Mouse (Mus musculus): ENCODE measurements around the gene Tbc1d1.
"Not testable (repeated sequence)": the region's sequence is repeated elsewhere in the genome, so short reads cannot be mapped to it uniquely, and the experiment has no call there.

The Tbc1d1 gene

GRCm38 (mm10) chr5:64351968-64352367 lies 195.9 kb downstream of the Tbc1d1 start:
- no peak for DNase-seq (ENCODE audit: inconsistent ontology term)

- DNase-seq (ENCODE audit: inconsistent ontology term): no peak
These were observed 202.8 kb downstream of the Tbc1d1 start for GRCm38 (mm10) chr5:64358639-64359584.

- DNase-seq (ENCODE audit: inconsistent ontology term): peak; percentile 52
These were observed 204.2 kb downstream of the Tbc1d1 start for GRCm38 (mm10) chr5:64360147-64360875.

- DNase-seq (ENCODE audit: inconsistent ontology term): not testable (repeated sequence)
These were observed 204.8 kb downstream of the Tbc1d1 start for GRCm38 (mm10) chr5:64360876-64361268.

GRCm38 (mm10) chr5:64363859-64364406 lies 207.8 kb downstream of the Tbc1d1 start:
- DNase-seq (ENCODE audit: inconsistent ontology term): no peak

GRCm38 (mm10) chr5:64364432-64365125 lies 208.5 kb downstream of the Tbc1d1 start:
- DNase-seq (ENCODE audit: inconsistent ontology term): no peak

GRCm38 (mm10) chr5:64365187-64366066 lies 209.3 kb downstream of the Tbc1d1 start:
- DNase-seq (ENCODE audit: inconsistent ontology term): peak; percentile 78

- DNase-seq (ENCODE audit: inconsistent ontology term): no peak
These were observed 210.0 kb downstream of the Tbc1d1 start for GRCm38 (mm10) chr5:64366113-64366512.

GRCm38 (mm10) chr5:64367426-64367825 lies 211.3 kb downstream of the Tbc1d1 start:
- peak; percentile 72 for DNase-seq (ENCODE audit: inconsistent ontology term)

- DNase-seq (ENCODE audit: inconsistent ontology term): peak; percentile 77
These were observed 215.3 kb downstream of the Tbc1d1 start for GRCm38 (mm10) chr5:64371331-64371831.

GRCm38 (mm10) chr5:64372292-64372961 lies 216.3 kb downstream of the Tbc1d1 start:
- no peak for DNase-seq (ENCODE audit: inconsistent ontology term)

- no peak for DNase-seq (ENCODE audit: inconsistent ontology term)
These were observed 217.6 kb downstream of the Tbc1d1 start for GRCm38 (mm10) chr5:64373695-64374094.

- no peak for DNase-seq (ENCODE audit: inconsistent ontology term)
These were observed 219.7 kb downstream of the Tbc1d1 start for GRCm38 (mm10) chr5:64375851-64376250.

- DNase-seq (ENCODE audit: inconsistent ontology term): no peak
These were observed 220.4 kb downstream of the Tbc1d1 start for GRCm38 (mm10) chr5:64376466-64376865.

GRCm38 (mm10) chr5:64377705-64378104 lies 221.6 kb downstream of the Tbc1d1 start:
- DNase-seq (ENCODE audit: inconsistent ontology term): no peak

- DNase-seq (ENCODE audit: inconsistent ontology term): no peak
These were observed 222.6 kb downstream of the Tbc1d1 start for GRCm38 (mm10) chr5:64378591-64379275.

- DNase-seq (ENCODE audit: inconsistent ontology term): no peak
These were observed 223.7 kb downstream of the Tbc1d1 start for GRCm38 (mm10) chr5:64379829-64380228.

GRCm38 (mm10) chr5:64380698-64381375 lies 224.7 kb downstream of the Tbc1d1 start:
- DNase-seq (ENCODE audit: inconsistent ontology term): no peak

- DNase-seq (ENCODE audit: inconsistent ontology term): no peak
These were observed 225.4 kb downstream of the Tbc1d1 start for GRCm38 (mm10) chr5:64381538-64381937.

All from Muller cell, postnatal 12 days (primary cell).